Mouse (Mus musculus) hindbrain, embryonic 13.5 days (tissue): Measurements from ENCODE around the gene Gna11. TPM values are rescaled to one million over a fixed set of nuclear protein-coding genes. Genes with fewer than 3 reads are reported as not detected.
A peak's percentile ranks its signal among the peaks of the same experiment; 100 is the strongest.

ENCODE experiments used
- ATAC-seq: fragments of 200-750 bp; cut with Nextera tagmentation; 2 replicates; pipeline ENCODE4 v1.8.0; 2017; ENCODE audit warnings: moderate TSS enrichment; ENCODE audit not compliant: low FRiP score
- H3K27ac ChIP-seq: fragments of 300-500 bp; sonication (generic); 2 replicates; pipeline ENCODE4 v1.5.1; 2015; ENCODE audit warnings: inconsistent platforms, mild to moderate bottlenecking, moderate library complexity
- H3K27me3 ChIP-seq: fragments of 300-500 bp; sonication (generic); 2 replicates; pipeline ENCODE4 v1.6.1; 2015; ENCODE audit warnings: mild to moderate bottlenecking, inconsistent platforms
- H3K36me3 ChIP-seq: fragments of 300-500 bp; sonication (generic); 2 replicates; pipeline ENCODE4 v1.6.1; 2015; ENCODE audit warnings: mild to moderate bottlenecking, inconsistent platforms
- H3K4me1 ChIP-seq: fragments of 300-500 bp; sonication (generic); replicated peaks from 2 replicates; pipeline ENCODE4 v1.6.1; 2015; ENCODE audit warnings: inconsistent platforms
- H3K4me2 ChIP-seq: fragments of 300-500 bp; sonication (generic); 2 replicates; pipeline ENCODE4 v1.6.1; 2015; ENCODE audit warnings: inconsistent platforms, mild to moderate bottlenecking, moderate library complexity
- H3K4me3 ChIP-seq: fragments of 300-500 bp; sonication (generic); 2 replicates; pipeline ENCODE4 v1.5.1; 2015; ENCODE audit warnings: mild to moderate bottlenecking, inconsistent platforms
- H3K9ac ChIP-seq: fragments of 300-500 bp; sonication (generic); 2 replicates; pipeline ENCODE4 v1.6.1; 2015; ENCODE audit warnings: mild to moderate bottlenecking, inconsistent platforms
- H3K9me3 ChIP-seq: fragments of 300-500 bp; sonication (generic); 2 replicates; pipeline ENCODE4 v1.6.1; 2016; ENCODE audit warnings: inconsistent platforms
- WGBS: fragments of 180-500 bp; shearing (Covaris S2); methylation state at CpG from one replicate; pipeline ENCODE4 v1.1.7; 2015; 5-methylcytosine and 5-hydroxymethylcytosine counted together
- polyA plus RNA-seq: library from polyadenylated mRNA; unstranded; fragments of >200 nt; fragmentation: Nextera tagmentation; extraction: Ambion mirVana; gene quantifications from 2 replicates; pipeline ENCODE4 v1.2.1, GENCODE M21; 2015

Gene Gna11
- polyA plus RNA-seq, 1 experiment from 2014 or later: 79.8 TPM

- Histone ChIP-seq H3K9ac (0 out of 2 replicates have a peak overlapping the region, but pooled peaks have one; percentile 49), H3K9me3 (no peaks in the 10 kb centered on the region), H3K27ac (no peak overlapping the region), H3K36me3 (peaks cover 47% of the 10 kb centered on the region), H3K4me2 (peak overlapping the region; percentile 44; the same call in 1 of the 2 replicates), H3K4me1 (peaks cover 70% of the 10 kb centered on the region), H3K27me3 (peaks cover 50% of the 10 kb centered on the region), H3K4me3 (peak overlapping the region; percentile 29; the same call in 1 of the 2 replicates)
- WGBS: 58% methylated on average over 6 of the region's 6 CpGs
- no peak for ATAC-seq
Observed at GRCm38 (mm10) chr10:81563481-81563880, 18.5 kb upstream of the Gna11 start.

- H3K9ac ChIP-seq: peak overlapping the region; percentile 19; the same call in 1 of the 2 replicates
Observed at GRCm38 (mm10) chr10:81562411-81562810, 17.4 kb upstream of the Gna11 start.

GRCm38 (mm10) chr10:81560719-81561459, 15.9 kb upstream of the Gna11 start:
- ATAC-seq: no peak
- WGBS: 24% methylated on average over 16 of the region's 16 CpGs

More at GRCm38 (mm10) chr10:81562411-81562810, 17.4 kb upstream of the Gna11 start:
- H3K27ac ChIP-seq: no peak overlapping the region
- H3K4me3 ChIP-seq: no peak overlapping the region
- H3K4me2 ChIP-seq: peak overlapping the region; percentile 8; the same call in 1 of the 2 replicates
- peaks cover 46% of the 10 kb centered on the region for H3K27me3 ChIP-seq
- no peaks in the 10 kb centered on the region for H3K9me3 ChIP-seq
- H3K4me1 ChIP-seq: peaks cover 61% of the 10 kb centered on the region
- 78% methylated on average over 6 of the region's 6 CpGs for WGBS
- no peak for ATAC-seq
- H3K36me3 ChIP-seq: peaks cover 47% of the 10 kb centered on the region

GRCm38 (mm10) chr10:81559627-81560539, 14.9 kb upstream of the Gna11 start:
- peak overlapping the region; percentile 96 for H3K4me2 ChIP-seq
- H3K27me3 ChIP-seq: peaks cover 20% of the 10 kb centered on the region
- 1% methylated on average over 27 of the region's 36 CpGs for WGBS
- H3K9ac ChIP-seq: peak overlapping the region; percentile 99
- ATAC-seq: peak; percentile 52
- peaks cover 24% of the 10 kb centered on the region for H3K36me3 ChIP-seq
- H3K9me3 ChIP-seq: no peaks in the 10 kb centered on the region
- H3K4me1 ChIP-seq: peaks cover 52% of the 10 kb centered on the region
- H3K27ac ChIP-seq: peak overlapping the region; percentile 94
- H3K4me3 ChIP-seq: peak overlapping the region; percentile 88

More at GRCm38 (mm10) chr10:81560719-81561459, 15.9 kb upstream of the Gna11 start:
- H3K27me3 ChIP-seq: peaks cover 30% of the 10 kb centered on the region
- H3K9me3 ChIP-seq: no peaks in the 10 kb centered on the region
- peak overlapping the region; percentile 94 for H3K27ac ChIP-seq
- H3K36me3 ChIP-seq: peaks cover 34% of the 10 kb centered on the region
- H3K9ac ChIP-seq: peak overlapping the region; percentile 99
- H3K4me1 ChIP-seq: peaks cover 60% of the 10 kb centered on the region
- H3K4me3 ChIP-seq: peak overlapping the region; percentile 88
- H3K4me2 ChIP-seq: peak overlapping the region; percentile 96

GRCm38 (mm10) chr10:81559163-81559626, 14.2 kb upstream of the Gna11 start, which contains the start of gene Aes:
Aes (plus strand) TSS chr10:81559488.
- Histone ChIP-seq H3K9ac (peak within 1 kb of the TSS; percentile 99), H3K9me3 (no peaks in the 10 kb centered on the region), H3K36me3 (peaks cover 17% of the 10 kb centered on the region), H3K4me2 (peak within 1 kb of the TSS; percentile 96), H3K27me3 (peaks cover 13% of the 10 kb centered on the region), H3K4me1 (peaks cover 45% of the 10 kb centered on the region), H3K4me3 (peak within 1 kb of the TSS; percentile 88), H3K27ac (peak within 1 kb of the TSS; percentile 94)
- WGBS: 0% methylated on average over 10 of the region's 53 CpGs
- peak; percentile 70 for ATAC-seq

GRCm38 (mm10) chr10:81557491-81557890, 12.5 kb upstream of the Gna11 start:
- Histone ChIP-seq H3K27ac (no peak overlapping the region), H3K4me3 (no peak overlapping the region), H3K9me3 (no peaks in the 10 kb centered on the region), H3K9ac (no peak overlapping the region), H3K27me3 (0 out of 2 replicates have a peak, but pooled peaks cover 2% of the 10 kb centered on the region), H3K4me1 (peaks cover 29% of the 10 kb centered on the region), H3K36me3 (peaks cover 13% of the 10 kb centered on the region), H3K4me2 (no peak overlapping the region)
- 48% methylated on average over 1 of the region's 1 CpGs for WGBS
- no peak for ATAC-seq

- Histone ChIP-seq H3K9me3 (no peaks in the 10 kb centered on the region), H3K4me2 (no peak overlapping the region), H3K4me3 (no peak overlapping the region), H3K27me3 (0 out of 2 replicates have a peak, but pooled peaks cover under 1% of the 10 kb centered on the region), H3K4me1 (peaks cover 18% of the 10 kb centered on the region), H3K36me3 (peaks cover 3% of the 10 kb centered on the region), H3K9ac (no peak overlapping the region), H3K27ac (no peak overlapping the region)
- 78% methylated on average over 3 of the region's 3 CpGs for WGBS
- ATAC-seq: no peak
Observed at GRCm38 (mm10) chr10:81556282-81556681, 11.3 kb upstream of the Gna11 start.

- Histone ChIP-seq H3K27ac (no peak overlapping the region), H3K9me3 (no peaks in the 10 kb centered on the region), H3K9ac (no peak overlapping the region), H3K4me3 (no peak overlapping the region), H3K36me3 (no peaks in the 10 kb centered on the region), H3K4me2 (no peak overlapping the region), H3K4me1 (peaks cover 5% of the 10 kb centered on the region), H3K27me3 (no peaks in the 10 kb centered on the region)
- ATAC-seq: no peak
- 84% methylated on average over 6 of the region's 6 CpGs for WGBS
Observed at GRCm38 (mm10) chr10:81553807-81554755, 9.1 kb upstream of the Gna11 start.

GRCm38 (mm10) chr10:81553232-81553631, 8.2 kb upstream of the Gna11 start:
- no peaks in the 10 kb centered on the region for H3K4me1 ChIP-seq
- H3K27ac ChIP-seq: no peak overlapping the region
- H3K4me2 ChIP-seq: no peak overlapping the region
- no peaks in the 10 kb centered on the region for H3K9me3 ChIP-seq
- no peak overlapping the region for H3K4me3 ChIP-seq
- no peak overlapping the region for H3K9ac ChIP-seq
- H3K36me3 ChIP-seq: no peaks in the 10 kb centered on the region
- no peak for ATAC-seq
- H3K27me3 ChIP-seq: 0 out of 2 replicates have a peak, but pooled peaks cover 3% of the 10 kb centered on the region
- 86% methylated on average over 5 of the region's 5 CpGs for WGBS

GRCm38 (mm10) chr10:81551597-81552102, 6.7 kb upstream of the Gna11 start:
- 6% methylated on average over 12 of the region's 12 CpGs for WGBS
- Histone ChIP-seq H3K9ac (no peak overlapping the region), H3K4me1 (no peaks in the 10 kb centered on the region), H3K27me3 (0 out of 2 replicates have a peak, but pooled peaks cover 3% of the 10 kb centered on the region), H3K27ac (no peak overlapping the region), H3K36me3 (no peaks in the 10 kb centered on the region), H3K9me3 (no peaks in the 10 kb centered on the region), H3K4me3 (no peak overlapping the region), H3K4me2 (no peak overlapping the region)
- ATAC-seq: peak; percentile 76

GRCm38 (mm10) chr10:81550257-81550656, 5.3 kb upstream of the Gna11 start:
- 12% methylated on average over 7 of the region's 7 CpGs for WGBS

More at GRCm38 (mm10) chr10:81550257-81550656, 5.3 kb upstream of the Gna11 start:
- Histone ChIP-seq H3K27me3 (0 out of 2 replicates have a peak, but pooled peaks cover 3% of the 10 kb centered on the region), H3K27ac (no peak overlapping the region), H3K9me3 (no peaks in the 10 kb centered on the region), H3K4me2 (no peak overlapping the region), H3K9ac (no peak overlapping the region), H3K4me3 (no peak overlapping the region), H3K36me3 (no peaks in the 10 kb centered on the region), H3K4me1 (peaks cover 3% of the 10 kb centered on the region; the same call in 1 of the 2 replicates)
- no peak for ATAC-seq
